Mouse (Mus musculus): ENCODE results near the gene Nkain2.
"Not testable (repeated sequence)": the region's sequence is repeated elsewhere in the genome, so short reads cannot be mapped to it uniquely, and the experiment has no call there.

Nkain2 gene

GRCm38 (mm10) chr10:32052546-32053295, 837.5 kb downstream of the Nkain2 start:
- DNase-seq, result no peak

GRCm38 (mm10) chr10:32052045-32052444, 838.2 kb downstream of the Nkain2 start:
- DNase-seq, result no peak

DNA sequence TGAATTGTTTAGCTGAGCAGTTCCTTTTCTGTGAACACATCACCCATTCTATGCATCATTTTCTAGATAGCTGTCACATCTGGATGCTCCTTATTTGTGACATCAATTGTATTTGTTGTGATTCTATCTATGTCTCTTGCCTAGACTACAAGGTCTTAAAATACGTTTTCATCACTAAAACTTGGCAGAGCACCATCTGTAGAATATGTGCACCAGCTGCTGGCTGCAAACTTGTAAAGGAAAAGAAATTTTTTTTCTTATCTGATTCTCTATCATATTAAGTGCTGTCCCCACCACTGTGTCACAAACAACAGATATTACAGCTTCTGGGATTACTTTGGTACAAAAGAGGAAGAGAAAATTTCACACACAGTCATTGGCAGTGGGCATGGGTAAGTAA, 860.3 kb downstream of the Nkain2 start:
- no peak for DNase-seq

- DNase-seq, result no peak
These were observed 871.9 kb downstream of the Nkain2 start for GRCm38 (mm10) chr10:32018385-32018784.

GRCm38 (mm10) chr10:32001216-32001753, 889.0 kb downstream of the Nkain2 start:
- DNase-seq, result no peak

DNA sequence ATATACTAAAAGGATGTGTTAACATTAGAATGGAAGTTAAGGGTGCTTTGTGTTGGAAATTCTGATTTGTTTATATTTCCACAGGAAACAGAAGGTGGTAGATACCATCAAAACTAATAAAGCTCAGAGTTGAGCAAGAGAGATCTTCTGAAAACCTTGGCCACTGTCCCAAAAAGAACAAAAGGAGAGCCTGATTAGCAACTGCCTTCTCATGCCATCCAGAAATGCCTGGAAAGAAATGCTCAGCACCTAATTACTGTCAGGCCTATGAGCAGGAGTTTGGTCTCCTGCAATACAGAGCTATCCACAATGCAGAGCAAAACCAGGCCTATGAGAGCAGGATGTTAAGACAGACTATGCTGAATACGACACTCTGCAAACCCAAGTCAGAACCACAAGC, 897.1 kb downstream of the Nkain2 start:
- peak; percentile 12 for DNase-seq

- no peak for DNase-seq
These were observed 911.9 kb downstream of the Nkain2 start for GRCm38 (mm10) chr10:31978387-31978786.

GRCm38 (mm10) chr10:31947178-31947726, 943.0 kb downstream of the Nkain2 start:
- DNase-seq, result no peak

DNA sequence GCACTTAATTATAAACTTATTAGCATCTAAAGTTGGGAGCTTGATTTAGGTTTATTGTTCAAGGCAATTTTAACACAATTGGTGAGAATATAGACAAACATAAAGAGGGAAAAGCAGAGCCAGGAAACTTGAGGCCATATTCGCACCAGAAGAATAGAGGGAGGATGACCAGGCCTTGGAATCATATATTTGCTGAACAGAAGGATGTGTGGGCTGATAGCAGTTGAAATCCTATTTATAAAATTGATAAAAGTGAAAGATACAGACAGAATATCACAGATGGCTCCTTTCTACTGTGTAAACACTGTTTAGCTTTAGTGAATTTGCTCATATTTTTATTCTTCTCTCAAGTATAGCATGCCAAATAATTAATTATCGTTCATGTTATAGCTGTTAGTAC, 958.3 kb downstream of the Nkain2 start:
- no peak for DNase-seq

GRCm38 (mm10) chr10:31927657-31928056, 962.6 kb downstream of the Nkain2 start:
- no peak for DNase-seq

- not testable (repeated sequence) for DNase-seq
These were observed 969.4 kb downstream of the Nkain2 start for GRCm38 (mm10) chr10:31920901-31921300.

DNA sequence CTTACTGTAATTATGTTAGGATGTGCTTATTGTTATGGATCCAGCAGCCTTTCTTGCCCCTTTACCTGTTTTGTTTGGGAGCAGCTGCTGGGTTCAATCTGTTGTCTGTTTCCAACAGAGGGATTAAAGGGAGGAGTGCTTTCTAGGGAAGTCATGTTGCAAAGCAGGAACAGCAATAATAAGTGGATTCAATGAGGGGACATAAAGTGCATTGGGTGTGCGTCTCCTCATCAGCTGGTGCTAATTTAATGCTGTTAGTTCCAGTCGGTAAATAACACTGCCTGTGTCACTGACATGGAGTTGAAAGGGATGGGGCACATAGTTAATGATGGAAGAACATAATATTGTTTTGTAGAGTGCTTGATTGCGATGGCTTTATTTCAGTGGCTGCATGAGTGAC, 982.8 kb downstream of the Nkain2 start:
- DNase-seq, result no peak

DNA sequence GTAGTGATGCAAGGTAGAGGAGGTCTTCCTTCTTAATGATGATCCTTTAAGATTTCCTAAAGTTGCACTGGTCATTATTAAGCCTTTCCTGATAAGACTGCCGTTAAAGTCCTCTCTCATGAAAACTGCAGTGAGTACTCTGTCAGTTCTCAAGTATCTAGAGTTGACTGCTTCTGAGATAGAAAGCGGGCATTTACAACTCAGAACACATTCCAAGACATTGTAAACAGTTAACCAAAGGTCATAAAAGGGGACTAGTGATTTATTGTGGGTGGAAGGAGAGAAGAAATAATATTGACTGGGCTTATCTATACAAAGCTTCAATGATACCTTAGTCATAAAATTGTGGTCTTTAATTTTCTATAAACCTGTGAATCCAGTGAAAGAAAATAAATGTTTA, 990.8 kb downstream of the Nkain2 start:
- DNase-seq, result no peak

DNA sequence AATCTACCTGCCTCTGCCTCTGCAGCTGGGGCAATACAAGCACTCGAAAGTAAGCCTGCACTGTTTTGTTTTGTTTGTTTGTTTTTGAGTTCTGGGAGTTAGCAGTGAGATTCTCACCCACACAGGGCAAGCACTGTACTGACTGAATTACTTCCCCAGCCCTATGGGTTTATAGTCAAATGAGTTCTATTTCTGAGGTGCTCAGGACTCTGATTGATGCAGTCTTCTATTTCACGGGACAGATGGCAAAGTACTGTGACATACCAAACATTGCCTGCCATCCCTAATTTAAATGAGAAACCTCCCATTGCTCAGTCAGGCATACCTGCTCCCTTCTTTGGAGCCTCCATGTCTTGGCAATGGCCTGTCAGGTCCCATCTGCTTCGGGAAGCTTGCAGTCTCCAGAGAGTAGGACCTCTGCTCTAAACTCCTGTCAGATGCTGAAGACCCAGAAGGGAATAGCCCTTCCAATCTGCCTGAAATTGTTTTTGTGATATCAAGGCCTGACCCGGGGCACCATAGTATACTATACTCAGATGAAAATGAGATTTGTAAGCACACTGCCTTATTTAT, 1016.9 kb downstream of the Nkain2 start:
- no peak for DNase-seq

- DNase-seq, result no peak
These were observed 1022.0 kb downstream of the Nkain2 start for GRCm38 (mm10) chr10:31868275-31868674.

- no peak for DNase-seq
These were observed 1063.2 kb downstream of the Nkain2 start for GRCm38 (mm10) chr10:31827041-31827440.

- DNase-seq, result no peak
These were observed 1077.7 kb downstream of the Nkain2 start for GRCm38 (mm10) chr10:31812543-31812942.

GRCm38 (mm10) chr10:31742443-31743057, 1147.7 kb downstream of the Nkain2 start:
- DNase-seq, result peak; percentile 65

GRCm38 (mm10) chr10:31728036-31728435, 1162.2 kb downstream of the Nkain2 start:
- no peak for DNase-seq

GRCm38 (mm10) chr10:31647270-31647669, 1243.0 kb downstream of the Nkain2 start:
- DNase-seq, result no peak

DNA sequence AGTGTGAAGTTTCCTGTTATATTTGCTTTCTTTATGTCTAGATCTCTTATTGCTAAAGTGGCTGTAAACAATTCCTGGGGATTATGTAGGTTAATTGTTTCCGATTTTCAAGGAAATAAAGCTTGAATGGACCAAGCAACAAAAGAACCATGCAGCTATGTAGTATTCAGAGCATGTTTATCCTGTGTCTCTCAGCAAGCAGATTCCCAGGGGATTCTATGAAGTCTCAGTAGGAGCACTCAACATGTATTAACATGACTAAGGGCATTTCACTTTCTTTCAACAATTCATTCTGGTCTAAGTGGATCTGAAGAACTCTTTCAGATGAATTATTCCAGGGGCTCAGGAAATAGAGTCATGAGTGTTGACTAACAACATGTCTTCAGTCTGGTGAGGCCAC, 1244.2 kb downstream of the Nkain2 start:
- DNase-seq, result no peak

Data from lung, postnatal 14 days (tissue).